Mouse (Mus musculus): Measurements from ENCODE around the gene Gabra2.

Gabra2 gene

DNA sequence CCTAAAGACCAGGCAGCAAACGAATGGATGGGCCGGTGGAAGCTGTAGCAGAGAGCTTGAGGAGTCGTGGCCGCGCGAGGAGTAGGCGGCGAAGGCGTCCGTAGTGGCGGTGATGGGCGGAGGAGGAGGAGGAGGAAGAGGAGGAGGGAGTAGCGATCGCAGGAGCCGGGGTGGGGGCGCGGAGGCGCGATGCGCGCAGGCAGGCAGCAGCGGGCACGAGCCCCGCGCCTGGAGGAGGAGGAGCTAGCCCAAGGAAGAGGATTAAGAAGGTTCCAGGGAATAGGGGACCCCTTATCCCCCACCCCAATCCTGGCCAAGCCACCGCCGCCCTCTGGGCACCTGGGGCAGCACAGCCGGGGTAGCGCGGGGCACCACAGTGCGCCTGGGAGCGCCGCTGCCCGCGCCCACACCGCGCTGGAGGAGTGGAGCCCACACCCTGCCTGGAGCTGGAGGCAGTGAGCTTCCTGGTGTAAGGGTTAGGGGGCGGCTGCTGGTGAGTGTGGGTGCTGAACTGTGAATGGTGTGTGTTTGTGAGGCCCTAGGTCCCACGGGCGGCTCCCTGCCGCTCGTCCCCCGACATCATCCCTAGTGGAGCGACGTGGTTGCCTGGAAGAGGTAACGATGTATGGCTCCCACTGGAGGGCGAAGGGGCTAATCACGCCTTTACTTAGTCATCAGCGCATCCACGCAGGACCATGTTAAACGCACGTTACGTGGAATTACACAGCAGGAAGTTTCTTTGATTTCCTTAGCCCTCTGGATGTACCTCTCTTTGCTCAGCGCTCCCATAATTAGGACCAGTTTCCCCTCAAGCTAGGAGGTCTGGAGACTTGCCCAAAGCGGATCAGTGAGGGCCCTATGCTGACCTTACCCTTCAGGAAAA is at the start of gene Gabra2:
Gene Gabra2 (minus strand): TSS at position 125 of the 883 bp plus-strand sequence.
- DNase-seq (ENCODE audit: low read depth), result no peak

DNA sequence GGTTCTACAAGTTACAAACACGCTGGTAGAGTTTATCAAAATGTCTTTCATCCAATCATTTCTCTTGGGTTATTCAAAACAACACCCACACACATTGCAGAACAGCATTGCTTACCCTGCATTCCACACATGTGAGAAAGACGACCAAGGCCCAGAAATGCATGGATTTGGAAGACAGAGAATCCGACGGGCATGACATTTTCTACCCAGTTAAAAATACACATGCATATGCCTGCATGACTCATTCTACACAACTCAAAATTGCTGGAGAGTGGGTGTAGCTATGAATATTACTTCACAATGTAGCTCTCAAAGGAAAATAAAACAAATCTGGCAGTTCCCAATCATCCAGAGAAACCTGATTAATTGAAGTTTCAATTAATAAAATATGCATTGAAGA is 41.0 kb upstream of the Gabra2 start:
- DNase-seq (ENCODE audit: low read depth), result no peak

DNA sequence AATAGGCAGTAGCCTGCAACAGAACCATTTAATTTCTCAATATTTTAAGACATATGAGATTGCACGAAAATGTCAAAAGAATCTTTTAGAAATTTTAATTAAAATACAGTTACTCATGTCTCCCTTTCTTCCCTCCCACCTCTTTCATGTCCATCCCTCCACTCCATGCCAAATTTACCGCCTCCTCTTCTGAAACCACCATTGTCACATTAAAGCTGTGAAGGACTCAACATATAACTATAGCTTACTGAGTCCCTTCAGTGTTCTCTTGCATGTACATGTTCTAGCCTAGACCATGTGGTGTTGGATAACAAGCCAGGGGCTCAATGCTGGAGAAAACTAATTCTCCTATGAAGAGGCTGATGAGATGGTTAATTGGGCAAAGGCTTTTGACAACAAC is 40.2 kb upstream of the Gabra2 start:
- no peak for DNase-seq (ENCODE audit: low read depth)

DNA sequence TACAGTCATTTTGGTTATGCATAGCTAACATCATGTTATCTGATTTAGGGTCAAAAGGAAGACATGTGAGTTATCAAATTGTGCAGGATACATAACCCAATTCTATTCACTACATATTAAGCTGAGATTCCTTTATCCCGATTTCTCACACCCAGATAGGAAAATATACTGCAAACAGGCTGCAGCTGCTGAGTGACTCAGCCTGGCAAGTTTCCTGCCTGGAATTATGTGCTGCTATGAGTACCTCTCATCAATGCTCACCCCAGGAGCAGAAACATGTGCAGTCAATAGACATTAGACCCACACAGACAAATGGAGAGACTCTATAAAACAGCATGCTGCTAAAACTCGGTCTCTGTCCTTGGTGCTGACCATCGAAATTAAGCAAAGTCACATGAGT is 32.1 kb upstream of the Gabra2 start:
- no peak for DNase-seq (ENCODE audit: low read depth)

DNA sequence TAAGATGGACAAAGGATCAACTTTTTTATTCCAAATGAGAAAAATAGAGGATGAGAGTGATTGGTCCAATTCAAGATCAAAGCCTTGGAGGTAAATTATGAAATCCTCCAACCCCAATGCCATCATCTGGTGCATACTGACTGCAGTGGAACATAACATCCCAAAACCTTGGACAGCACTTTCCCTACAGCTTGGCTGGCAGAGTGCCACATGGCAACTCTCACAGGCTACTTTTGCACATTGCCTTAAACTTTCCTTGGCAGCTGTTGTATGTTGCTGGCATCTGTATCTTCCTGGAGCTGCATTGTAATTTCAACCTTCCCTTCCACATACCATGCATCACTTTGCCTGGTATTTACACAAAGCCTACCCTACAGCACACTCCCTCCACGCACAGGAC is 19.6 kb upstream of the Gabra2 start:
- DNase-seq (ENCODE audit: low read depth), result no peak

DNA sequence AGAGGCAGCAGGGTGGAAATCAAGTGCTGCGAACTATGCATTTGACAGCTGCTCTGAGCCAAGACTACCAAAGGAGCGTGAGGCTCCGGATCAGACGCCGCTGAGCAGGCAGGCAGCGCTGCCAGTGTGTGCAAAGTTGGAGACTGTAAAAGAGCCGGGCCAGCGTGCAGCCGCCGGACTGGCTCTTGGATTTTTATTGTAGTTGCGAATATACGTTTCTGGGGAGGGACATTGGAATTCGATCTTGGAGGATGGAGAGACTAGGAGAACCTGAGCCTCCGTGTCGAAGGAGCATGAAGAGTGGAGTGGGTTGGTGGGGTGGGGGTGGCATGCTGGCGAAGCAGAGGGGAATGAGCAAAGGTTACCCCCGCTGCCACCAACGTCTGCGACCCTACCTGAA is 469 bp downstream of the Gabra2 start:
- DNase-seq (ENCODE audit: low read depth), result no peak

DNA sequence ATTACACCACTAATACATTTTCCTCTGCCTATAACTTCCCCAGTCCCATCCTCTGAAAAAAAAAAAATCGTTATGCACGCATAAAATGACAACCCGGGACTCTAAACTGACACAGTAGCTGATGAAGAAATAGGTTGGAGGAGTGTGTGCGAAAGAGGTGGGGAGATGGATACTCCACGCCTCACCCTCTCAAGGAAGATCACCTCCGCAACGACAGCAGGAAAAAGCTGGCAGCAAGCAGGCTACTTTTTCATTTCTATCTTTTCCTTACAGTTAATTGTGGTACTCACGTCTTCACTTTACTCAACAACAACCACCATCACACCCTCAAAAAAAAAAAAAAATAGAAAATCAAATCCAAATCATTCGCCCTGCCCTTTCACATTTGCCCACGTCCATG is 873 bp downstream of the Gabra2 start:
- no peak for DNase-seq (ENCODE audit: low read depth)

DNA sequence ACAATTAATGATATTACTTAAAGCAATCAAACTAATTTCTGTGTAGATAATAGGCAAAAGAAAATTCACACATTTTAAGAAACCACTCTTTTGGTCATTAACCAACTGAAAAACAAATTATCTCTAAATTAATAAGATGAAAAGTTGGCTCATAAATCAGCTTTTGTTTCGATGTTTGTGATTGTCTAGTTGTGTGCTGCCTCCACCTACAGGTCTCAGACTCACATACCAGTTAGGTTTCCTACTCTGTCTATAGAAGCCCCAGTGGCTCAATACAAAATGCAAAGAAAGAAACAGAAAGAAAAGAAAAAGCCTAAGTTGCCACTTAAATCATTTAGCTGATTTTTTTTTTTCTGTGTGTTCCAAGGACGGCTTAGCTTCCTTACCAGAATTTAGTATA is 1.8 kb downstream of the Gabra2 start:
- DNase-seq (ENCODE audit: low read depth), result no peak

DNA sequence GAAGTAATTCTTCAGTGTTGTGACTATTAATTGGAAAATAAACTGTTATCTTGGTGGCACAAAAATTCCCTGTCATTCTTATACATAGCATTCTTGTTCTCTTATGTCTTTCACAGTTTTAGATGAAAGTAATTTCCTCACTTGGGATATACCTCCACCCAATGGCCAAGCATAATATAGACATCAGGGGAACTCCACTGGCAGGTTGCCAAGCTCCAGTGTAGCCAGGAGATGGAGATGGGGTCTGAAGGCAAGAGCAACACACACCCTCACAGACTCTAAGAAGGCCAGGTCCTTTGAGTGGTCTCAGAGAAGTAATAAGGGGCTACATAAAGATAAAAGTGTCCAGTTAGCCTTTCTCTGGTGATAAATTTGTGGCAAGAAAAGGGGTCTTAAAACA is 3.2 kb downstream of the Gabra2 start:
- no peak for DNase-seq (ENCODE audit: low read depth)

DNA sequence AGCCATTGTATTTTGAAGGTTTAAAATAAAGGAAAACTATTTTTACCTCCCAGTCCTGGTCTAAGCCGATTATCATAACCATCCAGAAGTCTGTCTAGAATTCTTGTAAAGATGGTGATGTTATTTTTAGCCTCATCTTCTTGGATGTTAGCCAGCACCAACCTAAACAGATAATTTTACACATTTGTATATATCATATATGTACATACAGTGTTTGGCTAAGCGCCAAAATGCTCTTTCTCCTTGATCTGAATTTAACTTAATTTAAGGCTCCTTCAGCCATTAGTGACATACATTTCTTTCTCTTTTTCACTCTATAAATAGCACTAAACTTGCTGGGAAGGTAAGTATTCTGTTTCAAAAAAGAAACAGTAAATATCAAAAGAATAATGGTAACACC is 3.7 kb downstream of the Gabra2 start:
- DNase-seq (ENCODE audit: low read depth), result no peak

DNA sequence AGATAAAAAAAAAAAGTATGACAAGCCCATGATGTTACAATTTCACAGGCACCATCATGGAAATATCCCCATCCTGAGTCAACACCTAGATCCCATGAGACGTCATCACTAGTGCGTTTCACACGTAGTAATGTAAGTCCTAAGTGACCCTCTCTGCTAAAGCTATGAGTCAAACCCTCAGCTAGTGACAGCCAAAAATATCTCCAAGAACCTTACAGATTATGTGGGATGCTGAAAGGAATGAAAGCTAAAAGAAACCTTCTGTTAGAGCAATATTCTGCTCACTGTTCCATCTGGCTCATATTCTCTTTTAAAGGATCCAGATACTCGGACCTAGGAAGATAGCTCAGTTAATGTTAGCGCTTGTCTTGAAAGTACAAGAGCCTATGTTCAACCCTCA is 16.8 kb downstream of the Gabra2 start:
- no peak for DNase-seq (ENCODE audit: low read depth)

DNA sequence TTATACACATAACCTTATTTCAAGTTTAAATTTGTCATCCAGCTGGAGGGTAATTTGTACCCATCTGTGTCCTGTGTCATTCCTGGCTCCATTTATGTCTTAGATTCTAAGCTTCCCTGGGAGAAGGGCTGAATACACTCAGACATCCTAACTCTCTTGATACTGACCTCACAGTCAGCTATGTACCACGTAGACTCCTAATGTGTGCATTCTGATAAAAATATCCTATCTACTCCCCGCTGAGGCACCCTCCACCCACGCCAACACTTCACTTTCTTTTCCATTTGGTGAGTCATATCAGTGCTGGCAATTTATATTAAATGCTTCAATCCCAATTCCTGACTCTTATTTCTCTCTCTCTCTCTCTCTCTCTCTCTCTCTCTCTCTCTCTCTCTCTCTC is 34.0 kb downstream of the Gabra2 start:
- no peak for DNase-seq (ENCODE audit: low read depth)

DNA sequence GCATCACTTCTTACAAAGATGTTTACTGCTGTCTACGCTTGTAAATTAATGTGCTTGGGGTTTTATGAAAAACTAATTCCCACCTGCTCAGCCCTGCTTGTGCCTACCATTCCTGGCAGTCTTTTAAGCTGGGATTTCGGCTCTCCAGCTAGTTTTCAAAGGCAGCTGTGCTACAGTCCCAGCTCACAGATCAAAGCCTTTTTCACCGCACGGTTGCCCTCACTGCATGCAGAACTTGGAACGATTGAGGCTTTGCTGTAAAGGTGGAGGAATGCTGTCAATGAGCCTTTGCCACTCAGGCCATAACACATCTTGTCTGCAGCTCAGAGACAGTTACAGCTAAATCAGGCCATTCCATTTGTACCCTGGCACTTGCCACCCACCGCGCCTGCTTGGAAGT is 37.6 kb downstream of the Gabra2 start:
- no peak for DNase-seq (ENCODE audit: low read depth)

DNA sequence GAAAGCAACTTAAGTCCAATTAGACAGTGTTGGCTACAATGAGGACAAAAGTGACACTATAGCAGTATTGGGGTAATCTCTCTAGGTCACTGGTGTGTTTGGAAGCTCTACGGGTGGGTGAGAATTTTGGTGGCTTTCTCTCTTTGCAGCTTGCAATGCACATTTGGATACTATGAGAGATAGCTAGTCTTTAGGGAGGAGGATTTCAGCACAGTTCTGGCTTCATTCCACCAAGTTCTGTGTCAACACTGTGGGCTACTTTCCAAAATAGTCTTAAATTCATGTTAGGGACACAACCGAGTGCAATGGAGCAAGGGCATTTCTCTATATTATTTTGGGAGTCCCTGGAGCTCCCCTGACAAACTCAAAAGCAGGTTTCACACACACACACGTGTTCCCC is 58.3 kb downstream of the Gabra2 start:
- no peak for DNase-seq (ENCODE audit: low read depth)

DNA sequence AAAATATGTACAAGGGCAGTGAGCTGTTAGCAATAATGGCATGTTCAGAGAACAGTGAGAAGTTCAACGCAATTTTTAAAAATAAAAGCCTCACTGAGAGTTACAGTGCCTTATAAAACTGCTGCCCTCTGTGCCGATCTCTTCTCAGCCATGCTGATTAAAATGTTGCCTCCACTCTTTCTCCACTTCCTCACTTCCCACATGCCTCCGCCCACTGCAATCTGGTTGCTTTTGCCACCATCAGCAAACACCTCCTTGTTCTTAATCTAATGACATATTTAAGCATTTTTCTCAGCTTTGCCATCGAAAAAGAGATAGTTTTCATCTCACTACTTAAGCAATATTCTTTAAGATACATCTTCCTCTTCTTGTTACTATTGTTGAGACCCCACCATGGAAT is 69.7 kb downstream of the Gabra2 start:
- DNase-seq (ENCODE audit: low read depth), result no peak

DNA sequence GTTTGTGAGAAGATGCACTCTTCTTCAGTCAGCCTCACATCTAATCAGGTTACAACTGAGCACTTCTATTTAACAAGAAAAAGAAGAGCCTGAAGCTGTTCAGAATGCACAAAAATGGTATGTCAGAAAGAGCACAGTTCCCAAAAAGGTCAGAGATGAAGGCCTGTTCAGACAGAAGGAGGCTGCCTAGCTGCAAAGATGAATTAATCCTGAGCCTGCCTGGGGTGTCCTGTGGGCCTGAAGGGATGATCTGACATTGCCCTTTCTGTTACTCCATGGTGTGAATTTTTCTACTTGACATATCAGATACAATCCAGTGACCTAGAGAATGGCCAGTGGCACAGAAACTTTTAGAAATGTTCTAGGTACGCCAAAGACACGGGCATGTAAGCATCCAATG is 83.9 kb downstream of the Gabra2 start:
- no peak for DNase-seq (ENCODE audit: low read depth)

DNA sequence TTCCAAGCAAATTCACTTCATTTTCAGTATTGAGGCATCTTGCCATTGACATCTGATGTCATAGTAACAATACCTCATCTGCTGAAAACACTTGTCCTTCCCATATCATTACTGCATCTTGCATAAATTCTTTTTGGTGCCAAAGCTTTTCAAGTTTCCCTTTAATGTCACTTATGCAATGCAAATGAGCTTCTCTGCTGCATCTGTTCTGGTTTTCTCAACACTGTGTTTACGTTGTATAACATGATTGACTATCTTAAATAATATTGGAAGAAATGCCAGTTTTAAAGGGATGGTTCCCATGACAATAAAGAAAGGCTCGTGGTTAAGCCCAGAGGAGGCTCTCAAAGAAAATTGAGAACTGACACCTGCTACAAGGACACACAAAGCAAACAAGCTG is 84.4 kb downstream of the Gabra2 start:
- DNase-seq (ENCODE audit: low read depth), result no peak

DNA sequence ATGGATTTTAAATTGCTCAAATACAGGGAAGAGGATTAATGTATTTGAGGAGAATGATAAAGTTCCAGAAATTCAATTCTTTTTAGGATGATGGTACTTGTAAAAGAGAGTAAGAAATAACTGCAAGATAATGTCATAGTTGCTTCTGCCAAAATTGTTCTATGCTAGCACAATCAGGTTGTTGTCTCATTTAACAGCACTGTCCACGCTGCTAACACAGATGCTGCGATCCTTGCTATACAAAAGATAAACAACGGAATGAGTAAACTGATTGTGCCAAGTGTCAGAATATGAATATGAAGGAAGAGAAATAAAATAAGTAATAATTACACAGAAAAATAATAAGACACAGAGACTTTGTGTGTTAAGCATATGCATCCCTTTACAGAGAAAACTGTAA is 84.9 kb downstream of the Gabra2 start:
- no peak for DNase-seq (ENCODE audit: low read depth)

DNA sequence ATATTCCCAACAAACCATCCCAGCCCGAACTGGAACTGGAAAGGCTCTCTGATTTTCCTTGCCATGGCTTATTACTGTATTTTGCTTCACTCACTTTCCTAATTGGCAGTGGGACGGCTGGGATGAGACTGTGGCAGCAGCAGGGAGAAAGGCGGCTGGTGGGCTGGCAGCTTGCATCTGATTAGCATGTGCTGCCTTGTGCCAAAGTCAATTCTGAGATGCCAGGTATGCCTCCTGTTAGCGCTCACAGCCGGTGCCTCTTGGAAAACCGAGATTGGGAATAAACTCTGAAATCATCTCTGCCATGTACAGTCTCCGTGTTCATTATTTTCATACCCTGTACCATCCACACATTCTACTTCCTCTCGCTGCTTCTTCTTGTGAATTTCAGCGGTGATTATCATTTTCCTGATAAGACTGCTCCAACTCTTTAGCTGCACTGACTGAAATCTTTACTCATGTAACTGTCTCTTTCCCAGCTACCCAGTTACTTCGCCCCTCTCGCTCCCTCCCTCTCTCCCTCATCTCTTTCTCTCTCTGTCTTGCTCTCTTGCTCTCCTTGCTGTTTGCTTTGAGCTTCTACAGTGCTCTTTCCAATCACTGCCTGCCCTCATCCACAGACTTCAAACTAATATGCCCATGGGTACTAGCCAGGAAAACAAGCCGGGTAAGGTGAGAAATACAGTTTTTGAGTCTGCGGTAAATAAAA is 99.9 kb downstream of the Gabra2 start:
- DNase-seq (ENCODE audit: low read depth), result no peak

DNA sequence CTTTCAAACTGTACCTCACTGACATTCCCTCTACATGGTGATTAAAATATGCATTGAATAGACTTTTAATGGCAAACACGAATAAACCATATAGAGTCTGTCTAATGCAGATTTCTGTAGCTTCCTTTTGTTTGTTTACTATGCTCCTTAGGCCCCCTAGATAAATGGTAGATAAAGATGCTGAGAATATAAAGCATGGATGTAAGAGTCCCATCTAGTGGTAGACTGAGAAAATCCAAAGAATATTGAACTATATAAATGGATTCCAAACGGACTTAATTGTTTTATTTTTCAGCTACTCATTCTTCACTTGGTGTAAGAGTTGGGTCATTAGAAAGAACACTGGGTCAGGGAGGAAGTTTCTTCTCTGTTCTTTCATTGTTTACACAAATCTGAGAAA is 102.4 kb downstream of the Gabra2 start:
- no peak for DNase-seq (ENCODE audit: low read depth)

DNA sequence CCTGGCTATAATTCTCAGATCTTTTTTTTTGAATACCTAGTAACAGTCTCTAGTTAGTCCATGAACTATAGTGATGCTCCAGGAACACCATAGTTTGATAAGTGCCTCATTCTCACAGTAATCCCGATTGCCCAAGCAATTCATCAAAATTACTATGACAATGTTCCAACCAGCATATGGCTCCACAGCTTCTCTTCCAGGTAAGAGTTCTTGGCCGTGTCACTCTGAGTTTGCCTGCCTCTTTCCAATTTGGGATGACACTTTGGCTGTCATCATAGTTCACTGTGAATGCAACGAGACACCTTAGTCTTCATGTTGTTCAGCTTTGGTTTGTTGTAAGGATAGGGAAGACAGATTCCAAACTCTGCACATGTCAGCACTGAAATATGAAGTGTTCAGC is 104.8 kb downstream of the Gabra2 start:
- DNase-seq (ENCODE audit: low read depth), result no peak

Measured in c-Kit-positive CD71-positive TER-119-negative erythroid progenitor cells, embryonic 14.5 days (primary cell).